Mouse (Mus musculus) neural tube, embryonic 14.5 days (tissue): ENCODE results near the gene Myh9. TPM values are rescaled to one million over a fixed set of nuclear protein-coding genes. Genes with fewer than 3 reads are reported as not detected.
"Not testable (repeated sequence)": the region's sequence is repeated elsewhere in the genome, so short reads cannot be mapped to it uniquely, and the experiment has no call there.

Experiments
- ATAC-seq: fragments of 200-750 bp; cut with Nextera tagmentation; 2 replicates; pipeline ENCODE4 v1.8.0; 2017; ENCODE audit warnings: low read depth, mild to moderate bottlenecking, moderate TSS enrichment, moderate library complexity
- H3K27ac ChIP-seq: fragments of 300-500 bp; sonication (generic); 2 replicates; pipeline ENCODE4 v1.5.1; 2014; ENCODE audit warnings: low read depth, mild to moderate bottlenecking, control low read depth, low read length, moderate library complexity, mixed read lengths
- H3K27me3 ChIP-seq: fragments of 300-500 bp; sonication (generic); 2 replicates; pipeline ENCODE4 v1.6.1; 2014; ENCODE audit warnings: low read length; ENCODE audit not compliant: control insufficient read depth, insufficient read depth
- H3K36me3 ChIP-seq: fragments of 300-500 bp; sonication (generic); 2 replicates; pipeline ENCODE4 v1.6.1; 2014; ENCODE audit warnings: low read length, mixed read lengths; ENCODE audit not compliant: control insufficient read depth, insufficient read depth
- H3K4me1 ChIP-seq: fragments of 300-500 bp; sonication (generic); 2 replicates; pipeline ENCODE4 v1.6.1; 2014; ENCODE audit warnings: low read length; ENCODE audit not compliant: control insufficient read depth, insufficient read depth
- H3K4me2 ChIP-seq: fragments of 300-500 bp; sonication (generic); 2 replicates; pipeline ENCODE4 v1.6.1; 2014; ENCODE audit warnings: mild to moderate bottlenecking, low read depth, low read length, control low read depth
- H3K4me3 ChIP-seq: fragments of 300-500 bp; sonication (generic); 2 replicates; pipeline ENCODE4 v1.5.1; 2014; ENCODE audit warnings: low read depth, low read length, control low read depth, mixed read lengths
- H3K9ac ChIP-seq: fragments of 300-500 bp; sonication (generic); replicated peaks from 2 replicates; pipeline ENCODE4 v1.6.1; 2014; ENCODE audit warnings: low read depth, mild to moderate bottlenecking, control low read depth, low read length, mixed read lengths
- H3K9me3 ChIP-seq: fragments of 300-500 bp; sonication (generic); 2 replicates; pipeline ENCODE4 v1.6.1; 2016; ENCODE audit warnings: low read length; ENCODE audit not compliant: control insufficient read depth
- WGBS: fragments of 180-500 bp; shearing (Covaris S2); extraction: QIAGEN DNeasy Blood & Tissue Kit; methylation state at CpG from one replicate; pipeline ENCODE4 v1.1.7; 2014; 5-methylcytosine and 5-hydroxymethylcytosine counted together
- polyA plus RNA-seq: library from polyadenylated mRNA; unstranded; fragments of >200 nt; fragmentation: Nextera tagmentation; extraction: Ambion mirVana; gene quantifications from 2 replicates; pipeline ENCODE4 v1.2.1, GENCODE M21; 2014

The Myh9 gene
- polyA plus RNA-seq, 1 experiment from 2014 or later = 9.5 TPM

DNA sequence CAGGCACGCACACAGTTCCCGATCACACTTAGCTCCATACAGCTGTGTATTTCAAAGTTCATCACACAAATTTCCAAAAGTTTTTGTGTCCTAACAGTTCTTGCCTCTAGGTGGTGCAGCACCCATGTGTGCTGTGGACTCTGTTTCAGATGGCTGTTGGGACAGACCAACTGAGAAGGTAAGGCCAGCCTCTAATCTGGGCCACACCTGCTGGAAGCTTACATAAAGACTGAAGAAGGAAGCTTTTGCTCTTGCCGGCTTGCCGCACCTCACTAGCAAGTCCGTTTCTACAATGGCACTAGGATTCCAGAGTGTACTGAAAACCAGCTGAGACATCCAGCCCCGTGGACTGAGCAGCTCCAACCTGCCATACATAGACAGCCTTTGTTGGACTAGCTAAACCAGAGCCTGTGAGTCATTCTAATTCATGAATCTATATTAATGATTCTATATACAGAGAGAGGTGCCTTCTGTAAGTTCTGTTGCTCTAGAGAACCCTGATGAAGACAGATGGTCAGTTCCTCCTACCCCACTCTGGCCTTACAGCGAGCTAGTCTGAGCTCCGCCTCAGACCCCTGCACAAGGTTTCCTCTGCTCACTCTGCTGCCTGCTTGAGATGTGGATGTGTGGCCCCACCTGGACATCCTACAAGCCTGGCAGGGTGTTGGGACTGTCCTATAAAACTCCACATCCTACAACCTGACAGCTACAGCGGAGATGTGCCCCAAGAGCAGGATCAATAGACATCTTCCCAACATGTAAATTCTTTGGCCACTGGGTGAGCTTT is 101.3 kb downstream of the Myh9 start:
- ATAC-seq = no peak
- WGBS = 83% methylated on average over 9 of the region's 9 CpGs
- Histone ChIP-seq H3K36me3 (no peaks in the 10 kb centered on the region), H3K4me2 (no peak overlapping the region), H3K9me3 (no peaks in the 10 kb centered on the region), H3K4me1 (no peaks in the 10 kb centered on the region), H3K9ac (no peak overlapping the region), H3K4me3 (no peak overlapping the region), H3K27ac (no peak overlapping the region), H3K27me3 (no peaks in the 10 kb centered on the region)

DNA sequence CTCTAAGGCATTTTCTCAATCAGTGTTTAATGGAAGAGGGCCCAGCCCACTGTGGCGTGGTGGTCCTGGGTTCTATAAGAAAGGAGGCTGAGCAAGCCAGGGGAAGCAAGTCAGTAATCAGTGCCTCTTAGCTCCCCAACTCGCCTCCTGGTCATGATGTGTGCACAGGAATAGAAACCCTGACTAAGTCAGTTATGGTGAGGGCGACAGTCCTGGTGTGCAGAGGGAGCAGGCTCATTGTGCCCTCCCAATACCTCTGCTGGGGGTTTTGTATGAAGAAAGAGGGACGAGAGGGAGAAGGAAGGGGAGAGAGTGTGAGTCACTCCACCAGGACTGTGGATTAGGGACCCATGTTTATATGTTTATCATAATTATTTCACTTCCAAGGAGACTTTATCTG is 108.1 kb downstream of the Myh9 start:
- not testable (repeated sequence) for H3K4me3 ChIP-seq

DNA sequence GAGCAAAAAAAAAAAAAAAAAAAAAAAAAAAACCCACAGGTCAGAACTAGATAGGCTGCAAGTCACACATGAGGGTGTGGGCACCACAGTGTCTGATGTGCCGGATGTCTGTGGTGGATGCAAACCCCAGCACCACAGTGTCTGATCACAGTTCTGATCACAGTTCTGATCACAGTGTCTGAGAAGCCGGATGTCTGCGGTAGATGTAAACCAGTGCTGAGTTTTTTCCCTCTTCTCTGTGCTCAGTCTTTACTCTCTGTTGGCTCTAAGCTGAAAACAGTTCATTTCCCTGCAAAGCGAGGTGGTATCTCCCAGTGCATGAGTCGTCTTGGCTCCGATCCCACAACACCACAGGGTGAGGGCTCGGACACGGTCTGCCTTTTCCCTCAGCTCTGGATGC is 108.6 kb downstream of the Myh9 start:
- H3K27ac ChIP-seq, H3K9me3 ChIP-seq, H3K4me2 ChIP-seq, H3K4me3 ChIP-seq, H3K27me3 ChIP-seq, H3K36me3 ChIP-seq, ATAC-seq, H3K4me1 ChIP-seq, H3K9ac ChIP-seq: not testable (repeated sequence)
- WGBS = 76% methylated on average over 8 of the region's 8 CpGs

More for the DNA sequence above, 108.1 kb downstream of the Myh9 start:
- H3K4me2 ChIP-seq, H3K27me3 ChIP-seq, H3K36me3 ChIP-seq, H3K27ac ChIP-seq, H3K9me3 ChIP-seq, ATAC-seq, H3K4me1 ChIP-seq, H3K9ac ChIP-seq: not testable (repeated sequence)
- 70% methylated on average over 4 of the region's 4 CpGs for WGBS

DNA sequence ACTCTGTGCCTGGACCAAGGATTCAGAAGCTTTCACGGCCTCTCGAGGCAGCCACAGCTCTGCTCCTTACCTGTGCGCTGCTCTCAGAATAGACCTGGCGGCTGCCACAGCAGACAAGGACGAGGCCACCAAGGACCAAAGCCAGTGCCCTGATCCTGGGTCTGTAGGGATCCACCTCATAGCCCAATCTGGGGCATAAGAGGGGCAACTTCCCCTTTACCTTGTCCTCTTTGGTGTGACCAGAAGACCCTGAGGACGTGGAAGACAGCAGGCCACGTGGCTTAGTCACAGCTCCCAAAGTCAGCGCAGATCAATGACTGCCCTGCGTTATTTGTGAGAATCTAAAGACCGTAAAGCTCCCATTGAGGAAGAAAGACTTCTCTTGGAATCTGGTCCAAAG is 109.1 kb downstream of the Myh9 start:
- not testable (repeated sequence) for H3K27ac ChIP-seq, ATAC-seq, H3K9ac ChIP-seq, H3K9me3 ChIP-seq, H3K4me1 ChIP-seq, H3K4me3 ChIP-seq, H3K36me3 ChIP-seq, H3K4me2 ChIP-seq, H3K27me3 ChIP-seq
- WGBS = 69% methylated on average over 10 of the region's 10 CpGs

DNA sequence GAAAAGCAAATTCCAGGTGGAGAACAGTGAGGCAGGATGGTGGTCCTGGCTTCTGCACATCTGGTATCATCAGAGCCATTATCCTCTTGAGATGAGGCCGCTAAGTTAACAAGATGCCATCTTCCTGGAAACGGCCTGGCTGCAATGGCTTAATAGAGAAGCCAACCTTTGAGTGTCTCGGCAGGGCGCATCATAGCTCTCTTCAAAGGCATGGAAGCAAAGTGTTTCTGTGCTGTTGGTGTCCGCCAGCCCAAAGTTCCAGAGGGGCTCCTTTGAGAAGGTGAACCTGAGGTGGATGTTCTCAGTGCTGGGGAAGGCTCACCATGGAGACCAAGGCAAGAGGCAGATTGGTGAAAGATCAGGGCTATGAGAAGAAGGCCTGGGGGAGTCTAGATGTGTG is 110.4 kb downstream of the Myh9 start:
- WGBS = 77% methylated on average over 5 of the region's 5 CpGs
- Histone ChIP-seq H3K4me2 (no peak overlapping the region), H3K4me1 (no peaks in the 10 kb centered on the region), H3K27me3 (no peaks in the 10 kb centered on the region), H3K36me3 (no peaks in the 10 kb centered on the region), H3K9me3 (no peaks in the 10 kb centered on the region), H3K9ac (no peak overlapping the region), H3K27ac (no peak overlapping the region), H3K4me3 (no peak overlapping the region)
- no peak for ATAC-seq

DNA sequence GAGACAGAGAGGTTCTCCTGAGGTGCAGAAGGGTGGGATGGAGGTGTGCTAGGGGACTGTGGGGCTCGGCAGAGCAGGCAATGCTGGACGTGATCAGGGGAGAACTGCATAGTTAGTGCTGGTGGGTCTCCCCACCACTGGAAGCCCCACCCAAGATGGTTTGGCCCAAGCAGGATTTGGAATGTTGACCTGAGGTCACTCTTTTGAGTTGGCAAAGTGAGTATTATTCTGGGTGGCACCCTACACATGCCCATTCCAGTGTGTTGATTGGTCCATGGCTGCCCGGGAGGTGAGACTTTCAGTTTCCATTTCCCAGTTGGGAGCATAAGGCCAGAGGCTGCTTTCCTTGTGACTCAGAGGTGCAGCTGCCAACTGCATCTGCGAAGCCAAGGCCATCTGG is 113.2 kb downstream of the Myh9 start, which contains the start of gene Apol9b:
TSS of gene Apol9b (plus strand) at position 301 of the 400 bp plus-strand sequence.
- H3K9ac ChIP-seq, H3K36me3 ChIP-seq, ATAC-seq, H3K9me3 ChIP-seq, H3K4me3 ChIP-seq, H3K4me2 ChIP-seq, H3K4me1 ChIP-seq, H3K27ac ChIP-seq, H3K27me3 ChIP-seq: not testable (repeated sequence)
- WGBS = 100% methylated on average over 1 of the region's 4 CpGs

DNA sequence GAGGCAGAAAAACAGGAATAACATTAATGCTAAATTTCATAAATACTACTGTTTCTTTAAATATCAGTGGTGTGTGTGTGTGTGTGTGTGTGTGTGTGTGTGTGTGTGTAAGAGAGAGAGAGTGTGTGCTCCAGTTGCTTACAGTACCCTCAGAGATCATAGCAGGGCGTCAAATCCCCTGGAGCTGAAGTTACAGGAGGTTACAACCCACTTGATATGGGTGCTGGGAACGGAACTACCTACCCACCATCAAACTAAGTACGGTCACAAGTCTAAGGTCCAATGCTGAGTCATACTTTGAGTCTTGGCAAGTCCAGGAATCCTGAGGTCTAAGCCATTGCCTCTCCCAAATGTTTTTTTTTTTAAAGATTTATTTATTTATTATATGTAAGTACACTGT is 114.2 kb downstream of the Myh9 start:
- H3K27me3 ChIP-seq, H3K27ac ChIP-seq, H3K9ac ChIP-seq, H3K4me1 ChIP-seq, H3K4me2 ChIP-seq, H3K9me3 ChIP-seq, ATAC-seq, H3K4me3 ChIP-seq, H3K36me3 ChIP-seq: not testable (repeated sequence)
- WGBS = 91% methylated on average over 3 of the region's 3 CpGs

DNA sequence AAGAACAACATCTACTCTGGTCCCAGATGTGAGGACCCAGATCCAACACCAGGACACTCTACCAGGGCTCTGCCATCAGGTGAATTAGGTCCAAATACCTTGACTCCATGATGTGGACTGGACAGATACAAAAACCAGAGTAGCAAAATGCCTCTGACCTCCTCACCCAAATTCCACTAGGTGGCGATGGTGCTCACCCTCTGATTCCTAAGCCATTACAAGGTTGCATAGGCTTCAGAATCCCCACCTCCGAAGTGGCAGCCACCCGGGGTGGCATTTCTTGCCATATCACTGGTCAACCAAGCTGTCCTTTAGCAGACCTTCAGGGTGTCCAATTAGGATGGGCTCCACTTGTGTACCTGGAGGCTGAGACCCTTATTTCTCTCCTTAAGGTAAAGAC is 114.8 kb downstream of the Myh9 start:
- not testable (repeated sequence) for ATAC-seq, H3K9ac ChIP-seq
- 10% methylated on average over 3 of the region's 3 CpGs for WGBS

DNA sequence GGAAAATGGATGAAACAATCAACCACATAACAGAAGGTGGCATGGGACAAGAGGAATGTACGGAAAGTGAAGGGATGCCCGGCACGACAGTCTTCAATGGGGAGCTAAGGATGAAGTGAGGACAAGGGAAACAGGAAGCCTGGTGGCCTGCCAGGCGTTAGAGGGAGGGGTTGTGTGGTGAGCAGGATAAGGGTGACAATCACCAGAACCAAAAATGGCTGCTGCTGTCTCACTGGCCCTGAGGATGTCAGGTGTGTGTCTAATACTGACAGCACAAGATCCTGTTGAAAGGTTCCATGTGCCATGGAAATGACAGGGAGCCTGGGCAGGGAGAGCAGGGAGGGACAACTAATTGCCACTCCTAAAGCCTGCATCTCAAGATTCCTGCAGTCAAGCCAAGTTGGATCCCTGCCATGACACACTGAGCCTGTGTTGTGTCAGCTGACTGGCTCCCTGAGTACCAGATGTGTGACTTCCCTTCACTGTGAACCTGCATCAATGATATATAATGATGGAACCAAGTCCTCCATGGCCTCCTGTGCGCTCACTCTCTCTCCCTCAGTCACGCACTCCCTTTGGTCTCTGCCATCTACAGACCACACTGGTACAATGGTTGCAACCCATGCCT is 116.5 kb downstream of the Myh9 start:
- ATAC-seq, H3K4me3 ChIP-seq, H3K9ac ChIP-seq, H3K4me2 ChIP-seq, H3K27me3 ChIP-seq, H3K4me1 ChIP-seq, H3K9me3 ChIP-seq, H3K27ac ChIP-seq, H3K36me3 ChIP-seq: not testable (repeated sequence)
- WGBS = 72% methylated on average over 5 of the region's 6 CpGs

More for the DNA sequence above, 114.8 kb downstream of the Myh9 start:
- H3K27me3 ChIP-seq, H3K36me3 ChIP-seq, H3K27ac ChIP-seq, H3K9me3 ChIP-seq, H3K4me1 ChIP-seq, H3K4me2 ChIP-seq, H3K4me3 ChIP-seq: not testable (repeated sequence)
